Mouse (Mus musculus) heart, embryonic 15.5 days (tissue): ENCODE measurements around the gene Pi4k2a. TPM values are rescaled to one million over a fixed set of nuclear protein-coding genes. Genes with fewer than 3 reads are reported as not detected.
A peak's percentile ranks its signal among the peaks of the same experiment; 100 is the strongest.

Experiments used
- ATAC-seq: fragments of 200-750 bp; cut with Nextera tagmentation; replicated peaks from 2 replicates; pipeline ENCODE4 v1.8.0; 2017; ENCODE audit warnings: low read depth, moderate TSS enrichment; ENCODE audit not compliant: insufficient number of reproducible peaks, insufficient read depth, low FRiP score
- H3K27ac ChIP-seq: fragments of 300-500 bp; sonication (generic); 2 replicates; pipeline ENCODE4 v1.5.1; 2015; ENCODE audit warnings: mild to moderate bottlenecking, inconsistent platforms
- H3K27me3 ChIP-seq: fragments of 300-500 bp; sonication (generic); 2 replicates; pipeline ENCODE4 v1.6.1; 2015; ENCODE audit warnings: inconsistent platforms
- H3K36me3 ChIP-seq: fragments of 300-500 bp; sonication (generic); 2 replicates; pipeline ENCODE4 v1.6.1; 2015; ENCODE audit warnings: mild to moderate bottlenecking, inconsistent platforms
- H3K4me1 ChIP-seq: fragments of 300-500 bp; sonication (generic); replicated peaks from 2 replicates; pipeline ENCODE4 v1.6.1; 2015; ENCODE audit warnings: inconsistent platforms
- H3K4me2 ChIP-seq: fragments of 300-500 bp; sonication (generic); 2 replicates; pipeline ENCODE4 v1.6.1; 2015; ENCODE audit warnings: inconsistent platforms, mild to moderate bottlenecking, moderate library complexity
- H3K4me3 ChIP-seq: fragments of 300-500 bp; sonication (generic); 2 replicates; pipeline ENCODE4 v1.5.1; 2015; ENCODE audit warnings: mild to moderate bottlenecking, inconsistent platforms
- H3K9ac ChIP-seq: fragments of 300-500 bp; sonication (generic); 2 replicates; pipeline ENCODE4 v1.6.1; 2015; ENCODE audit warnings: mild to moderate bottlenecking, inconsistent platforms
- H3K9me3 ChIP-seq: fragments of 300-500 bp; sonication (generic); replicated peaks from 2 replicates; pipeline ENCODE4 v1.6.1; 2016; ENCODE audit warnings: inconsistent platforms
- WGBS: fragments of 180-500 bp; shearing (Covaris S2); methylation state at CpG from one replicate; pipeline ENCODE4 v1.1.7; 2015; ENCODE audit warnings: mixed read lengths; 5-methylcytosine and 5-hydroxymethylcytosine counted together
- polyA plus RNA-seq: library from polyadenylated mRNA; unstranded; fragments of >200 nt; fragmentation: Nextera tagmentation; extraction: Ambion mirVana; gene quantifications from 2 replicates; pipeline ENCODE4 v1.2.1, GENCODE M21; 2015

The Pi4k2a gene
- 13.3 and 16.1 TPM in 2 replicates for polyA plus RNA-seq

GRCm38 (mm10) chr19:42089748-42090595 lies at the start of gene Pi4k2a:
Pi4k2a (plus strand) TSS chr19:42090470.
- H3K9me3 ChIP-seq = no peaks in the 10 kb centered on the region
- H3K27me3 ChIP-seq = no peaks in the 10 kb centered on the region
- no peaks in the 10 kb centered on the region for H3K36me3 ChIP-seq
- H3K4me2 ChIP-seq = peak within 1 kb of the TSS; percentile 88
- under 1% methylated on average over 54 of the region's 55 CpGs for WGBS
- H3K27ac ChIP-seq = peak within 1 kb of the TSS; percentile 91
- peak; percentile 99 for ATAC-seq
- peak within 1 kb of the TSS; percentile 87 for H3K9ac ChIP-seq
- H3K4me3 ChIP-seq = peak within 1 kb of the TSS; percentile 82
- peaks cover 29% of the 10 kb centered on the region for H3K4me1 ChIP-seq

GRCm38 (mm10) chr19:42043988-42044387 lies 46.3 kb upstream of the Pi4k2a start:
- peaks cover 4% of the 10 kb centered on the region for H3K4me1 ChIP-seq
- H3K9me3 ChIP-seq = no peaks in the 10 kb centered on the region
- H3K4me2 ChIP-seq = no peak overlapping the region
- H3K36me3 ChIP-seq = no peaks in the 10 kb centered on the region
- H3K27me3 ChIP-seq = peaks cover 10% of the 10 kb centered on the region; the same call in 1 of the 2 replicates
- H3K4me3 ChIP-seq = no peak overlapping the region
- H3K27ac ChIP-seq = no peak overlapping the region
- H3K9ac ChIP-seq = no peak overlapping the region
- WGBS = 89% methylated on average over 6 of the region's 6 CpGs
- no peak for ATAC-seq

GRCm38 (mm10) chr19:42045269-42046102 lies 44.8 kb upstream of the Pi4k2a start, which contains the start of gene Hoga1:
Hoga1 (plus strand) TSS chr19:42045610.
- peak; percentile 91 for ATAC-seq
- Histone ChIP-seq H3K27me3 (peaks cover 3% of the 10 kb centered on the region; the same call in 1 of the 2 replicates), H3K4me2 (peak within 1 kb of the TSS; percentile 66), H3K9me3 (no peaks in the 10 kb centered on the region), H3K9ac (peak within 1 kb of the TSS; percentile 16), H3K4me3 (peak within 1 kb of the TSS; percentile 47), H3K4me1 (peaks cover 4% of the 10 kb centered on the region), H3K27ac (no peak within 1 kb of the TSS), H3K36me3 (no peaks in the 10 kb centered on the region)
- 20% methylated on average over 23 of the region's 23 CpGs for WGBS

GRCm38 (mm10) chr19:42050251-42050650 lies 40.0 kb upstream of the Pi4k2a start:
- H3K9ac ChIP-seq = no peak overlapping the region
- no peak overlapping the region for H3K27ac ChIP-seq
- no peaks in the 10 kb centered on the region for H3K36me3 ChIP-seq
- no peak overlapping the region for H3K4me3 ChIP-seq
- WGBS = 70% methylated on average over 1 of the region's 1 CpGs
- H3K27me3 ChIP-seq = no peaks in the 10 kb centered on the region
- H3K4me1 ChIP-seq = peaks cover 8% of the 10 kb centered on the region
- ATAC-seq = no peak
- no peak overlapping the region for H3K4me2 ChIP-seq
- no peaks in the 10 kb centered on the region for H3K9me3 ChIP-seq

GRCm38 (mm10) chr19:42051351-42051750 lies 38.9 kb upstream of the Pi4k2a start:
- Histone ChIP-seq H3K4me3 (no peak overlapping the region), H3K9ac (no peak overlapping the region), H3K9me3 (no peaks in the 10 kb centered on the region), H3K27me3 (no peaks in the 10 kb centered on the region), H3K4me2 (no peak overlapping the region), H3K4me1 (0 out of 2 replicates have a peak, but pooled peaks cover 4% of the 10 kb centered on the region), H3K27ac (no peak overlapping the region), H3K36me3 (no peaks in the 10 kb centered on the region)
- no peak for ATAC-seq
- 86% methylated on average over 3 of the region's 3 CpGs for WGBS

GRCm38 (mm10) chr19:42051948-42052347 lies 38.3 kb upstream of the Pi4k2a start, which contains the start of gene 4933411K16Rik:
4933411K16Rik (plus strand) TSS chr19:42052248.
- H3K4me1 ChIP-seq = 0 out of 2 replicates have a peak, but pooled peaks cover 4% of the 10 kb centered on the region
- H3K4me3 ChIP-seq = no peak within 1 kb of the TSS
- no peak within 1 kb of the TSS for H3K27ac ChIP-seq
- no peaks in the 10 kb centered on the region for H3K9me3 ChIP-seq
- H3K27me3 ChIP-seq = no peaks in the 10 kb centered on the region
- no peaks in the 10 kb centered on the region for H3K36me3 ChIP-seq
- 65% methylated on average over 4 of the region's 4 CpGs for WGBS
- no peak within 1 kb of the TSS for H3K4me2 ChIP-seq
- no peak within 1 kb of the TSS for H3K9ac ChIP-seq
- ATAC-seq = no peak

GRCm38 (mm10) chr19:42054255-42054654 lies 36.0 kb upstream of the Pi4k2a start:
- H3K36me3 ChIP-seq = no peaks in the 10 kb centered on the region
- H3K9me3 ChIP-seq = no peaks in the 10 kb centered on the region
- H3K4me2 ChIP-seq = no peak overlapping the region
- ATAC-seq = no peak
- no peak overlapping the region for H3K4me3 ChIP-seq
- H3K4me1 ChIP-seq = 0 out of 2 replicates have a peak, but pooled peaks cover 4% of the 10 kb centered on the region
- no peak overlapping the region for H3K27ac ChIP-seq
- no peaks in the 10 kb centered on the region for H3K27me3 ChIP-seq
- 56% methylated on average over 6 of the region's 6 CpGs for WGBS
- no peak overlapping the region for H3K9ac ChIP-seq

- no peak overlapping the region for H3K4me3 ChIP-seq
- H3K27ac ChIP-seq = no peak overlapping the region
- WGBS = 84% methylated on average over 2 of the region's 2 CpGs
- no peak overlapping the region for H3K4me2 ChIP-seq
- no peak for ATAC-seq
- no peak overlapping the region for H3K9ac ChIP-seq
- H3K9me3 ChIP-seq = no peaks in the 10 kb centered on the region
- H3K27me3 ChIP-seq = no peaks in the 10 kb centered on the region
- H3K4me1 ChIP-seq = 0 out of 2 replicates have a peak, but pooled peaks cover 4% of the 10 kb centered on the region
- H3K36me3 ChIP-seq = no peaks in the 10 kb centered on the region
Measured at GRCm38 (mm10) chr19:42055881-42056280, 34.4 kb upstream of the Pi4k2a start.

- no peaks in the 10 kb centered on the region for H3K27me3 ChIP-seq
- no peak overlapping the region for H3K4me2 ChIP-seq
- no peak overlapping the region for H3K4me3 ChIP-seq
- no peaks in the 10 kb centered on the region for H3K36me3 ChIP-seq
- ATAC-seq = no peak
- 0 out of 2 replicates have a peak, but pooled peaks cover 4% of the 10 kb centered on the region for H3K4me1 ChIP-seq
- no peak overlapping the region for H3K27ac ChIP-seq
- H3K9ac ChIP-seq = no peak overlapping the region
- WGBS = 74% methylated on average over 6 of the region's 6 CpGs
- no peaks in the 10 kb centered on the region for H3K9me3 ChIP-seq
Measured at GRCm38 (mm10) chr19:42056719-42057409, 33.4 kb upstream of the Pi4k2a start.

- 0 out of 2 replicates have a peak, but pooled peaks cover 4% of the 10 kb centered on the region for H3K4me1 ChIP-seq
- no peak overlapping the region for H3K4me3 ChIP-seq
- H3K9ac ChIP-seq = no peak overlapping the region
- H3K9me3 ChIP-seq = no peaks in the 10 kb centered on the region
- ATAC-seq = no peak
- no peaks in the 10 kb centered on the region for H3K27me3 ChIP-seq
- no peaks in the 10 kb centered on the region for H3K36me3 ChIP-seq
- no peak overlapping the region for H3K4me2 ChIP-seq
- WGBS = 55% methylated on average over 7 of the region's 7 CpGs
- H3K27ac ChIP-seq = no peak overlapping the region
Measured at GRCm38 (mm10) chr19:42058426-42058825, 31.8 kb upstream of the Pi4k2a start.
